Mouse (Mus musculus): ENCODE results near the gene Fosl2. TPM values are rescaled to one million over a fixed set of nuclear protein-coding genes. Genes with fewer than 3 reads are reported as not detected.

The Fosl2 gene
- polyA plus RNA-seq, 1 experiment from 2014 or later, result 10.8 TPM

DNA sequence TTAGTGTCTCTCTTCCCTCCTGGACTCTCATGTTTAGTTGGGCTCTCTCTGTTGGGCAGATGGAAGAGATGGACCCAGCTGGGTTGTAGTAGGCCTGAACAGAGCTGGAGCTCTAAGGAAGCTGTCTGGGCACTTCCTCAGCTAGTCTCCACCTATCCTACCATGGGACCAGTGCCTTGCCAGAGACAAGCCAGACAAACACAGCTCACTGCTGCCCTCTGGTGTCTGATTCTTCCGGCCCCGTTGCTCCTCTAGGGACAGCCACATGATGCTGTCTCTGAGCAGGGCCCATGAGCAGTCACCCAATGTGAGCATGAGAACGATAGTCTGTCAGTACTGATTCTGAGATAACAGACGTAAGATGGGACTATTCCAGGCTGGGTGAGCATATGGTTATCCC, 62.1 kb downstream of the Fosl2 start:
- peak; percentile 88 for DNase-seq (ENCODE audit: low spot score)
- H3K4me1 ChIP-seq (ENCODE audit: control insufficient read depth, insufficient read depth, low read length), result no peaks in the 10 kb centered on the region
- no peaks in the 10 kb centered on the region for H3K36me3 ChIP-seq (ENCODE audit: control insufficient read depth, insufficient read depth, low read length)
- no peak overlapping the region for H3K4me2 ChIP-seq (ENCODE audit: low read depth, low read length)
- peak; percentile 91 for ATAC-seq (ENCODE audit: low read depth)
- no peak overlapping the region for H3K9ac ChIP-seq (ENCODE audit: low read depth, low read length)
- no peaks in the 10 kb centered on the region for H3K9me3 ChIP-seq (ENCODE audit: control insufficient read depth, low read length)
- H3K4me3 ChIP-seq (ENCODE audit: low read depth, low read length), result no peak overlapping the region
- 10% methylated on average over 4 of the region's 4 CpGs for WGBS
- H3K27me3 ChIP-seq (replicated peaks; ENCODE audit: control insufficient read depth, insufficient read depth, low read length), result no peaks in the 10 kb centered on the region
- H3K27ac ChIP-seq (replicated peaks; ENCODE audit: low read depth, low read length), result no peak overlapping the region

DNA sequence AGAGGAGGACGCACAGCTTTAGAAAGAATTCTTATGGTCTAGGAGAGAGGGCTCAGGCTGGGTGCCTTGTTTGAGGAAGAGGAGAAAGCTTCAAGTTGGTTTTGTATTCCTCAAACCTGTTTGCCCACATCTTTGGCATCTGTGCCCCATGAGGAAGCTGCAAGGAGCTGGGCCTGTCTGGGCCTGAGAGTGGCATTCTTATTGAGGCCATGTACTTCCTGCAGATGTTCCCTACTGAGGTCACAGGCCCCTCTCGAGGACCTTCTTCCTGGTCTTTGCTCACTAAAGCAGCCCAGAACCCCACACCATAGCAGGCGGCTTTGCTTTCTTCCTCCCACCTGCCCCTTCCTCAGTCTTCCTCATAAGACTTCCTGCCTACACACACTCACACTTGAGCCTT, 63.5 kb downstream of the Fosl2 start:
- no peak overlapping the region for H3K9ac ChIP-seq (ENCODE audit: low read depth, low read length)
- H3K4me2 ChIP-seq (ENCODE audit: low read depth, low read length), result no peak overlapping the region
- no peaks in the 10 kb centered on the region for H3K4me1 ChIP-seq (ENCODE audit: control insufficient read depth, insufficient read depth, low read length)
- H3K36me3 ChIP-seq (ENCODE audit: control insufficient read depth, insufficient read depth, low read length), result no peaks in the 10 kb centered on the region
- no peaks in the 10 kb centered on the region for H3K27me3 ChIP-seq (replicated peaks; ENCODE audit: control insufficient read depth, insufficient read depth, low read length)
- H3K9me3 ChIP-seq (ENCODE audit: control insufficient read depth, low read length), result no peaks in the 10 kb centered on the region
- WGBS, result 54% methylated on average over 3 of the region's 3 CpGs
- H3K4me3 ChIP-seq (ENCODE audit: low read depth, low read length), result no peak overlapping the region
- H3K27ac ChIP-seq (replicated peaks; ENCODE audit: low read depth, low read length), result no peak overlapping the region
- ATAC-seq (ENCODE audit: low read depth), result no peak
- DNase-seq (ENCODE audit: low spot score), result peak; percentile 49

DNA sequence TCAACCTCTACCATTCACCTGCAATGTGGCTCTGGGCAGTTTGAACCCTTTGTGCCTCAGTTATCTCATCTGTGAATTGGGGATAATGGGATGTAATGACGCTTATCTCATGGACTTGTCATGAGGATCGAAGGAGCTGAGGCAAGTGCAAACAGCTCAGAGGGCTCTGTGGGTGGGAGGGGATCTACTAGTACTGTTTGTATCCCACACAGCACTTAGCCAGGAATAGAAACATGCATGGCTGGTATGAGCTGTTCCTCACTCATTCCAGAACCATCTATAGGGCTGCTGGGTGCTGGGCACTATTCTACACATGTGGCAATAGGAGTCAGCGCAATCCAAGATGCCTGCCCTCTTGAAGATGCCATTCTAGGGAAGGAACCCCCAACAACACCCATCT, 64.0 kb downstream of the Fosl2 start:
- DNase-seq (ENCODE audit: low spot score), result no peak
- WGBS, result 91% methylated on average over 3 of the region's 3 CpGs
- ATAC-seq (ENCODE audit: low read depth), result no peak
- Histone ChIP-seq H3K27ac (replicated peaks; ENCODE audit: low read depth, low read length) (no peak overlapping the region), H3K4me2 (ENCODE audit: low read depth, low read length) (no peak overlapping the region), H3K4me3 (ENCODE audit: low read depth, low read length) (no peak overlapping the region), H3K9ac (ENCODE audit: low read depth, low read length) (no peak overlapping the region), H3K27me3 (replicated peaks; ENCODE audit: control insufficient read depth, insufficient read depth, low read length) (no peaks in the 10 kb centered on the region), H3K36me3 (ENCODE audit: control insufficient read depth, insufficient read depth, low read length) (no peaks in the 10 kb centered on the region), H3K9me3 (ENCODE audit: control insufficient read depth, low read length) (no peaks in the 10 kb centered on the region), H3K4me1 (ENCODE audit: control insufficient read depth, insufficient read depth, low read length) (no peaks in the 10 kb centered on the region)

DNA sequence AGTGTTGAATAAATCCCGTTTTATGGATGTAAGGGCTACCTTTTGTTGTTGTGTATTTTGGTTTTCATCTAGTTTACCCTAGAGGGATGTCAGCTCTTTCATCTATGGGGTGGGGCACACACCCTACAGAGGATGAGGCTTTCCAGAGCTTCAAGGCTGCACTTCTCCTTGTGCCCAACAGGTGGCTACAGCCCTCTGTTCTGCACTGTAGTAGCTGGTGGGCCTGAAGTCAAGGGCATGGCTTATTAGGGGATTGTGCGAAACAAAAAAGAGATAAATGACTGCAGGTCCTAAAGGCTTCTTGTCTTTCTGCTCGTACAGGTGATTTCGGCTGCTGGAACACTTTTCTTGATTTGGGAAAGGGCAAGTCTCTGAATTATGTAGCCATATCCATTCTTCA, 69.1 kb downstream of the Fosl2 start:
- Histone ChIP-seq H3K4me3 (ENCODE audit: low read depth, low read length) (no peak overlapping the region), H3K27me3 (replicated peaks; ENCODE audit: control insufficient read depth, insufficient read depth, low read length) (no peaks in the 10 kb centered on the region), H3K27ac (replicated peaks; ENCODE audit: low read depth, low read length) (no peak overlapping the region), H3K36me3 (ENCODE audit: control insufficient read depth, insufficient read depth, low read length) (no peaks in the 10 kb centered on the region), H3K9ac (ENCODE audit: low read depth, low read length) (no peak overlapping the region), H3K4me1 (ENCODE audit: control insufficient read depth, insufficient read depth, low read length) (no peaks in the 10 kb centered on the region), H3K9me3 (ENCODE audit: control insufficient read depth, low read length) (no peaks in the 10 kb centered on the region), H3K4me2 (ENCODE audit: low read depth, low read length) (no peak overlapping the region)
- DNase-seq (ENCODE audit: low spot score), result no peak
- ATAC-seq (ENCODE audit: low read depth), result no peak
- 74% methylated on average over 4 of the region's 4 CpGs for WGBS

DNA sequence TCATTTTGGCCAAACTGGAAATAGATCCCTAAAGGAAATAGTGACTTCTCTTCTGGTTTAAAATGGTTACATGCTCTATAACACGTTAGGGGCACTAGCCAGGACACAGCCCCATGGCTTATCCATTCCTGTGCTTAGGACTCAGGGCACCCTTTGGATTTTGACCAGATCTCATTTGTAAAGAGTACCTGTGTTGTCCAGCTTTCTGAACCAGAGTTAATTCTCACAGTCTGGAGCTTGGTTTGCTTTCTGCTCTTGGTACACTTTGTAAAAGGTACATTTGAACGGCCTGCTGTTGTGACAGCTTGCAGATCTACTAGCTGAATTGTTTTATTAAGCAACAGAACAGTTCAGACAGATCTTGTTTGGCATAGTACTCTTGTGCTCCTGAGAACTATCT, 71.1 kb downstream of the Fosl2 start:
- Histone ChIP-seq H3K36me3 (ENCODE audit: control insufficient read depth, insufficient read depth, low read length) (no peaks in the 10 kb centered on the region), H3K9me3 (ENCODE audit: control insufficient read depth, low read length) (no peaks in the 10 kb centered on the region), H3K27me3 (replicated peaks; ENCODE audit: control insufficient read depth, insufficient read depth, low read length) (no peaks in the 10 kb centered on the region), H3K9ac (ENCODE audit: low read depth, low read length) (no peak overlapping the region), H3K4me3 (ENCODE audit: low read depth, low read length) (no peak overlapping the region), H3K27ac (replicated peaks; ENCODE audit: low read depth, low read length) (no peak overlapping the region), H3K4me2 (ENCODE audit: low read depth, low read length) (no peak overlapping the region), H3K4me1 (ENCODE audit: control insufficient read depth, insufficient read depth, low read length) (peaks cover 3% of the 10 kb centered on the region; the same call in 1 of the 2 replicates)
- DNase-seq (ENCODE audit: low spot score), result no peak
- ATAC-seq (ENCODE audit: low read depth), result no peak
- 52% methylated on average over 2 of the region's 2 CpGs for WGBS

Other genes starting within 250 kb of the Fosl2 start
- 1.5 and 2.4 TPM in 2 replicates for gene Plb1, start 96.9 kb downstream of the Fosl2 start, polyA plus RNA-seq (2014; fragmentation: Nextera tagmentation; extraction: Ambion mirVana)